Mouse (Mus musculus) cerebellum, postnatal 25 days (tissue): Measurements from ENCODE around the gene Krtap10-4.

Experiments used
- DNase-seq, 2 experiments: peaks; one replicate each; pipeline ENCODE4 v3.0.0; 2021; ENCODE audit warnings: mixed read lengths in 2 of 2

Gene Krtap10-4

DNA sequence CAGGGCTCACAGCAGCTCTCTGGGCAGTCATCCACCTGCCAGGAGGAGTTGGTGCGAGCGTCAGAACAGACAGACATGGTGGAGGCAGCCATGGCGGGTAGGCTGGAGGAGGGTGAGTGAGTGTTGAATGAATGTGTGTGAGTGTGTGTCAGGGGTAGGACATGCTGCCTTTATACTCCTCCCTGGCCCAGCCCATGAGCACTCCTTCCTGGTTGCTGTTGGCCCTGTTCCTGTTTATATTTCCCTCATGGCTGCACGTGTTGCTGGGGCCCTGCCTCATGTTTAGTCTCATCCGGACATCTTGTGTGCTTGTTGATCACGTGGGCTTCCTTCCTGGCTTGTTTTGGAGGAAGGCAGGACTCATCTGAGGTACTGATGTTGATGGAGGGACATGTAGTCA lies at the start of gene Krtap10-4:
TSS of gene Krtap10-4 (minus strand) at position 145 of the 400 bp plus-strand sequence.
- DNase-seq: no peak

DNA sequence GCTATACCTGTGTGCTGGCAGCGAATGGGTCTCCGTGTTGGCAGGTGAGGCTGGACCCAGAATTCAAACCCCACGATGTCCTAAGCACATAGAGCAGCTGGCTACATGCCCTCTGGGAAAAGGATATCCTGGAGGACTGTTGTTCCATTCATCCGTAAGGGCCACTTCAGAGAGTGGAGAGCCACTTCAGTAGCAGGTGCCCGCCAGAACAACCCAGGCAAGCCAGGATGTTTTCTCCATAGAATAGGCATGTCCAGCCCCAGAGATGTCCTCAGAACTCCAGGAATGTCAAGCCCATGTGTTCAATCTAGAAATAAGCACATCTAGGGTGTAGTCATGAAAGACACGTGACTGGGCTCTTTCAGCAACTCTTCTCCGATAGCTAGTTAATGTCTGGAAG lies 42.8 kb upstream of the Krtap10-4 start:
- DNase-seq: no peak

DNA sequence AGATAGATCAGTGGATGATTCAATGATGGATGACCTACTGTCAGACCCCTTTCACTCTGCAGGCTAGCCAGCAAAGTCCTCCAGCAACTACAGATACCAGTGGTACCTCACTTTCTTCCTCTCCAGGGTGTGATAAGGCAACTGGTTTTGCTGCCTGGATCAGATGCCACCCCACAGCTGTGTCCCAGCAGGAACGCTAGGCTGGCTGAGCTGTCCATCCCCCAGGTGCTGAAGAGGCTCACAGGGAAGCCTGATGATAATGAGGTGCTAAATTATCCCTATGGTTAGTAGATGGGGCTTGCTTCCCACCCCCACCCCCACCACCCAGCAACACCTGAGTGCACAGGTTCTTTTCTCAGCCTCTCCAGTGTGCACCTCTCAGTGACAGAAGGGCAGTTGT lies 40.7 kb upstream of the Krtap10-4 start:
- DNase-seq: no peak

DNA sequence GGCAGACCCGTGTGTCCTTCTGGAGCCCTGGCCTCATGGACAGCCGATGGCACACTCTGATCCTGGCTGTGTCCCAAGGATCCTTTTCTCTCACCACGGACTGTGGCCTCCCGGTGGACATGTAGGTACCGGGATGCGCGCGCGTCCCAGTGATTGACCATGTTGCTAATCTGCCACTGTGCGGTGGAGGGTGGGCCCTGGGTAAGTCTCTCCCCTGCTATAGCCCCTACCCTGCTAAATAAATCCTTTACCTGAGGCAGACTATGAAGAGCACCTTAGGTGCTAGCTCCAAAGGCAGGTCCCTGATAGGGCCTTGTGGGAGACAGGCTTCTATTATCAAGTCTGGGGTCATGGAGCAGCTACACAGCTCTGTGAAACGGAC lies 37.9 kb upstream of the Krtap10-4 start:
- peak in 1 of 2 experiments; percentile 30 for DNase-seq

DNA sequence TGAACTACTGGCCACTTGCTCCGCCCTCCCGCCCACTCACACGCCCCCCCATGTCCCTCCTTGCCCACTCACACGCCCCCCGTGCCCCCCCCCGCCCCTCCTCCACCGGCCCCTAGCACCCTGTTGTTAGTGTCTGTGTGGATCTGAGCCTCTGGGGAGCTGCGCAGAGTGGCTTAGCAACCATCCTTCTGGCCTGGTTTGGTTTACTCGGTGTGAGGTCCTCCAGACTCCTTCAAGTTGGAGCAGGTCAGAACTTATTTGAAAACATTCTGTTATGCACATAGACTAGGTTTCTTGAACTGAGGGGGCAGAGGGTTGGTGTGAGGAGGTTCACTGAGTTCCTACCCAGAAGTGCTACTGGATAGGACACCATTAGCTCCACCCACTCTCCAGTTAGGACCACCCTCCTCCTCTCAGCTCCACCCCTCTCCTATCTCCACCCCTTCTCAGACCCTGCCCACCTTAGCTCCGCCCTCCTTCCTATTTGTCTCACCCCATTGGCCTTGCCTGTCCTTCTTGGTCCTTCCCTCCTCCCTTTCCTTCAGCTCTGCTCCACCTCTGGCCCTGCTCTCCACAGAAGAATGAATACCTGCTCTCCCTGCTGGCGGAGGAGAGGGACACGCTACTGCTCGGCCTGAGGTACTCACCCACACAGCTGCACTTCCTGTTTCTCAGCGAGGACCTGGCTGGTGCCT lies 37.3 kb upstream of the Krtap10-4 start:
- peak; percentile 19 for DNase-seq

DNA sequence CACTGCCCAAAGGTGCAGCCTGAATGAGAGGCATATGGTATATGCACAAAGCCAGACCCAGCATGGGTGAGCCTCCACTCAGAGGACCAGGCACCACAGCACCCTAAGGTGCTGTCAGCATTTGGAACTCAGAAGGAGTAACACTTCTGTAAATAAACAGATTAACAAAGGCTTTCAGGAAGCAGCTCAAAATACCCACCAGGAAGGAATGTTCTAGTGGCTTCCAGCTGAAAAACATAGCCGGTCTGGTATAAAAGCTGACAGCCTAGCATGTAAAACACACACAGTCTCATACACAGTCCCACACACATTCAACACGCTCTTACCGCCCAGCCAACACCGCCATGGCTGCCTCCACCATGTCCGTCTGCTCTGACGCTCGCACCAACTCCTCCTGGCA lies 34.8 kb upstream of the Krtap10-4 start, which contains the start of gene Gm3285:
TSS of gene Gm3285 (plus strand) at position 301 of the 400 bp plus-strand sequence.
- DNase-seq: no peak

DNA sequence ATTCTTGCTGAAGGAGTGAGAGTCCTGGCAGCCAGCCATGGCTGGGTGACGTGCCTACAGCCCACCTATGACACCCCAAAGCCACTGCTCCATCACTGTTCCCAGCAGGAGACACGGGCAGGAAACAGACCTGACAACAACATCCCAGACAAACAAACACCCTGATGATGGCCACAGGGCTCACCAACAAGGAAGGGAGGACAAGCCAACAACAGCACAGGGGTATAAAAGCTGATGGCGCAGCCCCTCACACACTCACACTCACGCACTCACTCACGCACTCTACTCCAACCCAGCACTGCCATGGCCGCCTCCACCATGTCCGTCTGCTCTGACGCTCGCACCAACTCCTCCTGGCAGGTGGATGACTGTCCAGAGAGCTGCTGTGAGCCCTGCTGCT lies 25.7 kb upstream of the Krtap10-4 start, which contains the start of gene Gm10318:
TSS of gene Gm10318 (plus strand) at position 301 of the 400 bp plus-strand sequence.
- DNase-seq: no peak

DNA sequence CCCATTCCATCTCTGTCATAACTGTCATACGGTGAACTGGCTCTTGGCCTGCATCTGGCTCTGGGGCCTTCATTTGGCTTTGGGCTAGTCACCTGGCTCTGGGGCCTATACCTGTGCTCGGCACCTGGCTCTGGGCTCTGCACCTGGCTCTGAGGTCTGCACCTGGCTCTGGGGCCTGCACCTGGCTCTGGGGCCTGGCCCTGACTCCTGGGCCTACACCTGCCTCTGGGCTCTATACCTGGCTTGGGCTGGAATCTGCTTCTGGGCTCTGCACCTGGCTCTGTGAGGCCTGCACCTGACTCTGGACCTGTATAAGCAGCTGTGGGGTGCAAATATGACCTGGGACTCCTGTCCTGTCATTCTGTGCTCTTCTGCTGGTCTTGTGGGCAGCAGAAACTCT lies 20.6 kb upstream of the Krtap10-4 start:
- DNase-seq: no peak

DNA sequence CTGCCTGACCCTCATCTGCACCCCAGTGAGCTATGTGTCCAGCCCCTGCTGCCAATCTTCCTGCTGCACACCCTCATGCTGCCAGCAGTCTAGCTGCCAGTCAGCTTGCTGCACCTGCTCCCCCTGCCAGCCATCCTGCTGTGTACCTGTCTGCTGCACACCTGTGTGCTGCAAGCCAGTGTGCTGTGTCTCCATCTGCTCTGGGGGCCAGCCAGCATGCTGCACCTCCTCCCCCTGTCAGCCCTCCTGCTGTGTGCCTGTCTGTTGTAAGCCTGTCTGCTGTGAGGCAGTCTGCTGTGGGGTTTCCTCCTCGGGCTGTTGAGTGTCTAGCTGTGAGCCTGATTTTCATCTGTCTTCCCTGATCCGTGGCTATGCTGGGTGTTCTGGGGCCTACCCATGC lies 20.1 kb upstream of the Krtap10-4 start:
- peak; percentile 34 to 59 for DNase-seq

DNA sequence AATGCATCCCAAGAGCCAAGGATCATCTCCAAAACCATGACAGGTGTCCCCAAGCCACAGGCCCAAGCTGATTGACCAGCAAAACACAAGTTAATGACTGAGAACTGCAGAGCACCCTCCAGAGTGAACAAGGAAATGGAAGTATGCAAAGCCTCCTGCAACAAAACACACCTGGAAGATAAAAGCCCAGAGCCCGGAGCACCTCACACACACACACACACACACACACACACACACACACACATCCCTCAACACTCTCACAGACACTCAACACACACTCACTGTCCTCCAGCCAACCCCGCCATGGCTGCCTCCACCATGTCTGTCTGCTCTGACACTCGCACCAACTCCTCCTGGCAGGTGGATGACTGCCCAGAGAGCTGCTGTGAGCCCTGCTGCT lies 19.6 kb upstream of the Krtap10-4 start, which contains the start of gene Gm36176:
TSS of gene Gm36176 (plus strand) at position 301 of the 400 bp plus-strand sequence.
- DNase-seq: no peak

DNA sequence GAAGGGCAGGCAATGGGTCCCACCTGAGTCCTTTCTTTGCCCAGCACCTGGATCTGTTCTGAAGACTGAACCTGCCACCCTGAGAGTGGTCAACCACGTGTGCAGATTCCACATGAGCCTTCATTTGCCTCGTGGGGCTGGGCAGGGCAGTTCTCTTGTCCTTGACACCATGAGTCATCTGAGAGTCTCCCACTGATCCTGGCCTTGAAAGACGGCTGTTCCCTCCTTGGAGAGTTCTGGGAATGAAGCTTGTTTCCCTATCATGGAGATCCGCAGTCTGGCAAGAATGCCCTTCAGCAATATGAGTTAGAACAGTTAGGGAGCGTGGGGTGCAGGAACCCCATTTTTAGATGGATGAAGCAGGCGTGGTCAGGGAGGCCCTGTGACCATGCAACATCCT lies 12.1 kb upstream of the Krtap10-4 start:
- DNase-seq: no peak

DNA sequence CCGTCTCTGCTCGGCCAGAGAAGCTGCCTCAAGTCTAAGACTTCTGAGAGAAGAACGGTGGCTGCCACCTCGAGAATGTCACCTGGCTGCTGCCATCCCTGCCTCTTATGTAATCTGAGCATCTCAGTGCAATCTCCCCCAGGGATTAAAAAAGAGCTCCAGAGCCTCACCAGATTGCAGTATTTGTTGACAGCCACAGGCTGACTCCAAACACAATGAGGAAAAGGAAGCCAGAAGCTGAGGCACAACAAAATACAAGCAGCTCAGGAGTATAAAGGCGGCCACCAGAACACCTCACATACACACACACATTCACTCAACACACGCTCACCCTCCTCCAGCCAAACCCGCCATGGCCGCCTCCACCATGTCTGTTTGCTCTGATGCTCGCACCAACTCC lies 8.8 kb upstream of the Krtap10-4 start, which contains the start of gene Krtap10-10:
TSS of gene Krtap10-10 (plus strand) at position 301 of the 400 bp plus-strand sequence.
- no peak for DNase-seq

DNA sequence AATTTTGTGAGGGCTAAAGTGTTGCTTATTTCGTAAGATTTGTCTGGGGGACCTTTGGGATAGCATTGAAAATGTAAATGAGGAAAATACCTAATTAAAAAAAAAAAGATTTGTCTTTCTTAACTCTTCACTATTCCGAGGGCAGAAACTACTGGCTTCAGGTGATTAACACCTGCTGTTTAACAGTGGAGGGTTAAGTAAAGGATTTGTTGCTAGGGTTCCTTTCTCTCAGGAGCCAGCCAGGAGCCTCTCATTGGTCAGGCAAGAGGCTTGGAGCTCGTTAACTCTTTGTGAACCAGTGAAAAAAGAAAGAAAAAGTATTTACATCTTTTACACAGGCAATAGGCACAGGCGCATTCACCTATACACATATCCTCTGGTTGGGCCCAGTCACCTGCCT lies 7.7 kb downstream of the Krtap10-4 start:
- DNase-seq: no peak

DNA sequence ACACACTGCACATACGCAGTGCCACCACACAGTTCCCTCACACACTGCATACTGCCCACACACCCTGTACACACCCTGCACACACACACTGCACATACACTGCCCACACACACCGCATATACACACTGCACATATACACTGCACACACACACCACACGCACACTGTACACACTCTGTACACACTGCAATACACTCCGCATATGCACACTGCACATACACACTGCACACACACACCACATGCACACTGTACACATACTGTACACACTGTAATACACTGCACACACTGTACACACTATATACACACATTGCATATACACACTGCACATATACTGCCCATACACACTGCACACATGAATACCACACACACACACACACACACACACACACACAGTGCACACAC lies 8.4 kb downstream of the Krtap10-4 start:
- no peak for DNase-seq

DNA sequence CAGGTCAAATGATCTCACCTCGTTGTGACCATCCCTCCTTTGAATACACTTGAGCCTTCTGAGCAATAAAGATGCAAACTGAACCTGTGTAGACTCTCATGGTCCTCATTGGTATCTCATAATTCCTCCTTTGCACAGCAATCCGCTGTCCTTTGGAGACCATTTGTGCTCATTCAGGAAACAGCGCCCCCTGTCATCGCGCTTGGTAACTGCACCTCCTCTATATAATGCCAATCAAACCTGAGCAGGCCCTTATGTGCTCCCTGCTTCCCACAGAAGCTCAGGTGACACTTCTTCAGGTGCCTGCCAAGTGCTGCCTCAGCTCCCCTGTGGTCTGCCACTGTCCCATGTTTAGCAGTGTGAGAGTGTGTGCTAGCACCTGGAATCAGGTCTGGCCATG lies 11.4 kb downstream of the Krtap10-4 start:
- DNase-seq: peak in 1 of 2 experiments; percentile 17

DNA sequence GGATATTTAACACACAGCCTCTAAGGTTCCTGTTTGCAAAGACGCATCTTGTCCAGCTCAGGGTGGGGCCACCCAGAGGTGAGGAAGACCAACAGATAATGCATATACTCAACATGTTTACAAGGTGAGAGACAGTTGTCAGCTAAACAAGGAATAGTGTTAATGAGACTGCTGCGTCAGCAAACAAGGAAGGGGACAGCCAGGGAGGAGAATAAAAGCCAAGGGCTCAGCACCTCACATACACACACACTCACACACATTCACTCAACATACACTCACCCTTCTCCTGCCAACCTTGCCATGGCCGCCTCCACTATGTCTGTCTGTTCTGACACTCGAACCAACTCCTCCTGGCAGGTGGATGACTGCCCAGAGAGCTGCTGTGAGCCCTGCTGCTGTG lies 12.5 kb downstream of the Krtap10-4 start, which contains the start of gene Gm2696:
TSS of gene Gm2696 (plus strand) at position 301 of the 400 bp plus-strand sequence.
- DNase-seq: no peak

DNA sequence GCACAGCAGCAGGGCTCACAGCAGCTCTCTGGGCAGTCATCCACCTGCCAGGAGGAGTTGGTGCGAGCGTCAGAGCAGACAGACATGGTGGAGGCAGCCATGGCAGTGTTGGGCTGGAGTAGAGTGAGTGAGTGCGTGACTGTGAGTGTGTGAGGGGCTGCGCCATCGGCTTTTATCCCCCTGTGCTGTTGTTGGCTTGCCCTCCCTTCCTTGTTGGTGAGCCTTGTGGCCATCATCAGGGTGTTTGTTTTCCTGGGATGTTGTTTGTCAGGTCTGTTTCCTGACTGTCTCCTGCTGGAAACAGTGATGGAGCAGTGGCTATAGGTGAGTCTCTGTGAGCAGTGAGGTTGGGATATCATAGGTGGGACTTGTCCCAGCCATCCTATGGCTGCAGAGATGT lies 15.2 kb downstream of the Krtap10-4 start, which contains the start of gene Gm9507:
TSS of gene Gm9507 (minus strand) at position 101 of the 400 bp plus-strand sequence.
- no peak for DNase-seq

DNA sequence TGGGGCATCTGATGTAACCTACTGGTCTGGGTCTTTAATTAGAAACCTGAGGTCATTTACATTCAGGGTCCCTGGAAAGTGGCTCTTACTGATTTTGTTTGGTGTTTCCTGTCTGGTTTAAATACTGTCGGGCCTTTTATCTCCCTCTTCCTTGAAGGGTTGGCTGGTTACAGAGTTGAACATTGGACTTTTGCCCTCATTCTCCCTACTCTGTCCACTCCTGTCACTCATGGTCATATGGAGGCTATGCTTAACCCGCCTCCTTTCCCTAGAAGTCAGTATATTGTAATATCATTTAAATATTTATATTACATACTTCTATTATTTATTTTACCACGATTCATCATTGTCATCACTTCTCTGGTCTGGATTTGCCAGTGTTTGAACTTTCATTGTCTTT lies 22.8 kb downstream of the Krtap10-4 start:
- no peak for DNase-seq

DNA sequence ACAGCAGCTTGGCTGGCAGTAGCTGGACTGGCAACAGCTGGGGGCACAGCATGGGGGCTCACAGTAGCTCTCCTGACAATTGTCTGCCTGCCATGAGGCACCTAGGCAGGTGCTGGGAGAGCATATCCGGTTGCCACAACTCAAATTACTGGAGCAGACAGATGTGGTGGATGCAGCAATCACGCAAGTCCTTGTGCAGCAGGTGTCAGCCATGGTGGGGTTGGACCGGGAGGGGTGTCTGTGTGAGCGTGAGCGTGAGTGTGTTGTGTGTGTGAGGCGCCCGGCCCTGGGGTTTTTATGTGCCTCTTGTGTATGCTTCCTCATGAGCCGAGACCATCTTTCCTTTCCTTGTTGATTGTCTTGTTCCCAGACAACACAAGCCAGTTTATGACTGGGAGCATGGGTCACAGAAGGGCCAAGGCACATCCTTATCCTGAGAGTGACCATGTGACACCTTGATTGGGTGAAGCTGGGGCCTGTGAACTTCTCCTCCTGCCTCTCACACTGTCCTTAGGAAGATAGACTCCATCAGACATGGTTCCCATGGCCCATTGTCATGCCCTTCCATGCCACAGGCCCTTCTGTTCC lies 27.9 kb downstream of the Krtap10-4 start, which contains the start of gene Gm19668:
TSS of gene Gm19668 (minus strand) at position 213 of the 588 bp plus-strand sequence.
- DNase-seq: no peak

DNA sequence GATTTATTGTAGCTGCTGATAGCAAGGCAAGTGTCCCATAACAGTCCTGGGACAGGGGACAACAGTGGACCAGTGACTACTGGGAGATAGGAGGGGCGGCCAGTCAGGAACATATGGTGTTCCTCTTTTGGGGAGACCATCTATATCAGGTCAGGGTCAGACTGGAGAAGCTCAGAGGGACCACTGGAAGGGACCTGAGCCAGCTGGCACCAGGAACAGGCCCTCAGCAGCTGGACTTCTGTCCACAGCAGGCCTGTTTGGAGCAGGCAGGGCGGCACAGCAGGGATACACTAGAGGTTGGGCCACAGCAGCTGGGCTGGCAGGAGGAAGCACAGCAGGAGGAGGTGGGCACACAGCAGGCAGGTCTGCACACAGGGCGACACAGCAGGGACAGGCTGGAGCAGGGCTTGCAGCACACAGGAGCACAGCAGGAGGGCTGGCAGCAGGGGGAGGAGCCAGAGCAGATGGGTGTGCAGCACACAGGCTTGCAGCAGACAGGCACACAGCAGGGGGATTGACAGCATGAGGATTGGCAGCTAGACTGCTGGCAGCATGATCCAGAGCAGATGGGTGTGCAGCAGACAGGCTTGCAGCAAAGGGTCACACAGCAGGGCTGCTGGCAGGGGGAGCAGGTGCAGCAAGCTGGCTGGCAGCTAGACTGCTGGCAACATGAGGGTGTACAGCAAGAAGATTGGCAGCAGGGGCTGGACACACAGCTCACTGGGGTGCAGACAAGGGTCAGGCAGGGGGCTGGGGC lies 28.6 kb downstream of the Krtap10-4 start:
- peak in 1 of 2 experiments; percentile 19 for DNase-seq

DNA sequence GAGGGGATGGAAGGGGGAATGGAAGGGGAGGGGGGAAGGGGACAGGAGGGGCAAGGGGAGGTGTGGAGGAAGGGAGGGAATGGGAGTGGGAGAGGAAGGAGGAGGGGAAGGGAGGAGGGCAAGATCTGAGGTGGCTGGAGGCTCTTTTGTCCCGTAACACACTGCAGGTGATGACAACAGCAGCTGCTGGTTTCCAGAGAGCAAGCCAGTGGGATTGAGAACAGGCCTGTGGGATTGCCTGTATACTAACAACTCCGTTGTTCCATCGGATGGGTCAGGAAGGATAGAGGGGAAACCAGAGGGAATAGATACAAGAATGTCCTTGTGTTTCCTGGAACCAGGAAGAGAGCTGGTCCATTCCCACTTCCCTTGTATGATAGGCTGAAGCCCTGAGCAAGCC lies 29.2 kb downstream of the Krtap10-4 start:
- DNase-seq: no peak

DNA sequence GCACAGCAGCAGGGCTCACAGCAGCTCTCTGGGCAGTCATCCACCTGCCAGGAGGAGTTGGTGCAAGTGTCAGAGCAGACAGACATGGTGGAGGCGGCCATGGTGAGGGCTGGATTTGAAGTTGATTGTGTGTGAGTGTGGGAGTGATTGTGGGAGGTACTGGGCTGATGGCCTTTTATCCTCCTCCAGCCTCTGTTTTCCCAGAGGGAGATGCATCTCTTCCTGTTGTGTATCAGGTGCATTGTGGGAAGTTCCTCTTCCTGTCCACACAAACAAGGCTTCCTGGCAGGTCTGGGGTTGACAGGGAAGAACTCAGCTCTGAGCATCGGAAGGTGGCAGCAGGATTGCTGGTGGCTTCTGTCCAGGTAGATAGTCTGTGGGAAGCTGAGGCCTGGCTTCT lies 31.9 kb downstream of the Krtap10-4 start, which contains the start of gene Gm9639:
TSS of gene Gm9639 (minus strand) at position 101 of the 400 bp plus-strand sequence.
- DNase-seq: no peak

DNA sequence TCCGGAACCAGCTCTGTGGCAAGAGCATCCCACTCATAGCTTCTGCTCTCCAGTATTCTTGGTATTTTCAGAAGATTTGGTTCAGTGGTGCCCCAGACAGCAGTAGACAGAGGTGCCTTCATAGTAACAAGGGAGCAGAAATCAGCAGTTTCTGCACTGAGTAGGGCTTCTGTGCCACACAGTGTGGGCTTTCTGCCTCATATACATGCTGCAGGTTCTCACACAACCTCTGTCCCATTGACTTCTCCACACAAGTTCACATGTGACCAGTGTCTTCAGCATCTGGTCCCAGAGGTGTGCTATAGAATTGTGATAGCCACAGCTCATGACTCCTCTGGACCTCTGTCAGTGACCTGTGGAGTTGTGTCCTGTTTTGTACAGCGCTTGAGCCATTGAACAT lies 38.3 kb downstream of the Krtap10-4 start:
- DNase-seq: no peak
